Mouse (Mus musculus) cerebellum, adult 9-10 months (tissue): ENCODE measurements at regions not wholly inside any gene's neighbourhood (a gene's known extent, or its start where the extent isn't known, plus 50 kb on each side); places are given as distances from the start of the nearest gene placed in this dataset.
A peak's percentile ranks its signal among the peaks of the same experiment; 100 is the strongest.

ENCODE experiments used
- DNase-seq: peaks from one replicate; pipeline ENCODE4 v3.0.0; 2022

GRCm38 (mm10) chr6:16365450-16365849 is 532.8 kb downstream of the Tfec start:
- no peak for DNase-seq

- no peak for DNase-seq
Measured at GRCm38 (mm10) chr6:16362057-16362456, 536.2 kb downstream of the Tfec start.

- DNase-seq = peak; percentile 6
Measured at GRCm38 (mm10) chr6:16359881-16360711, 538.1 kb downstream of the Tfec start.

GRCm38 (mm10) chr6:16359464-16359863 is 538.8 kb downstream of the Tfec start:
- no peak for DNase-seq

- DNase-seq = no peak
Measured at GRCm38 (mm10) chr6:16333638-16334037, 564.6 kb downstream of the Tfec start.

- DNase-seq = no peak
Measured at GRCm38 (mm10) chr6:16314305-16315010, 583.8 kb downstream of the Tfec start.

- DNase-seq = no peak
Measured at GRCm38 (mm10) chr6:16312915-16313314, 585.3 kb downstream of the Tfec start.

GRCm38 (mm10) chr6:16283328-16284072 is 563.0 kb downstream of the Mdfic start:
- no peak for DNase-seq

GRCm38 (mm10) chr6:16281938-16282337 is 561.5 kb downstream of the Mdfic start:
- DNase-seq = no peak
